Mouse (Mus musculus): Measurements from ENCODE around the gene Gm21822.
"Not testable (repeated sequence)": the region's sequence is repeated elsewhere in the genome, so short reads cannot be mapped to it uniquely, and the experiment has no call there.

Gene Gm21822

DNA sequence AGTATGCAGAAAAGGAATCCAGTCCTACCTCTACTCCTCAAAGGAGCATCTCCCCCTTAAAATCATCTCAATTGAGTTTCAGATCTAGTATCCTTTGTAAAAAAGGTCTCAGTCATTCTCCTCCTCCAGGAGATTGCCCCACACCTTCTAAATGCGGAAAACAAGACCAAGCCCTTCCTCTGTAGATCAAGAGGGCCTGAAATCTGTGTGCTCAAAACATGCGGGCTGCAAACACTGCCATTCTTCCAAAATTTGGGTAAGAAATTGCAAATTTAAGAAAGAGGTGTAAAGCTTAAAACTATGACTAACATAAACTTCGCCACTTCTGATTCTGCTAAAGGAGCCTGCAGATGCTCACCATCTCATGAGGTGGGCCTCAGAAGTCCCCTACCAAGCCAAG, at the start of gene Gm21822:
Gene Gm21822 (plus strand): TSS at position 301 of the 400 bp plus-strand sequence.
- DNase-seq (ENCODE audit: low read depth, low spot score): not testable (repeated sequence)

Data from WW6 (cell line).